Mouse (Mus musculus) intestine, embryonic 15.5 days (tissue): ENCODE results near the gene Hsdl2. TPM values are rescaled to one million over a fixed set of nuclear protein-coding genes. Genes with fewer than 3 reads are reported as not detected.

Source experiments
- ATAC-seq: fragments of 200-750 bp; cut with Nextera tagmentation; 2 replicates; pipeline ENCODE4 v1.8.0; 2017; ENCODE audit warnings: moderate TSS enrichment, moderate library complexity
- H3K27ac ChIP-seq: fragments of 300-500 bp; sonication (generic); 2 replicates; pipeline ENCODE4 v1.5.1; 2015; ENCODE audit warnings: mild to moderate bottlenecking, inconsistent platforms
- H3K27me3 ChIP-seq: fragments of 300-500 bp; sonication (generic); replicated peaks from 2 replicates; pipeline ENCODE4 v1.6.1; 2015; ENCODE audit warnings: inconsistent platforms
- H3K36me3 ChIP-seq: fragments of 300-500 bp; sonication (generic); 2 replicates; pipeline ENCODE4 v1.6.1; 2015; ENCODE audit warnings: inconsistent platforms
- H3K4me1 ChIP-seq: fragments of 300-500 bp; sonication (generic); replicated peaks from 2 replicates; pipeline ENCODE4 v1.6.1; 2015; ENCODE audit warnings: inconsistent platforms
- H3K4me2 ChIP-seq: fragments of 300-500 bp; sonication (generic); replicated peaks from 2 replicates; pipeline ENCODE4 v1.6.1; 2015; ENCODE audit warnings: mild to moderate bottlenecking, inconsistent platforms
- H3K4me3 ChIP-seq: fragments of 300-500 bp; sonication (generic); replicated peaks from 2 replicates; pipeline ENCODE4 v1.5.1; 2015; ENCODE audit warnings: inconsistent platforms
- H3K9ac ChIP-seq: fragments of 300-500 bp; sonication (generic); 2 replicates; pipeline ENCODE4 v1.6.1; 2015; ENCODE audit warnings: inconsistent platforms
- H3K9me3 ChIP-seq: fragments of 300-500 bp; sonication (generic); 2 replicates; pipeline ENCODE4 v1.6.1; 2016; ENCODE audit warnings: inconsistent platforms
- WGBS: fragments of 180-500 bp; shearing (Covaris S2); methylation state at CpG from one replicate; pipeline ENCODE4 v1.1.7; 2015; 5-methylcytosine and 5-hydroxymethylcytosine counted together
- polyA plus RNA-seq: library from polyadenylated mRNA; unstranded; fragments of >200 nt; fragmentation: Nextera tagmentation; extraction: Ambion mirVana; gene quantifications from 2 replicates; pipeline ENCODE4 v1.2.1, GENCODE M21; 2015

The Hsdl2 gene
- polyA plus RNA-seq, 1 experiment from 2014 or later = 20.2 TPM

DNA sequence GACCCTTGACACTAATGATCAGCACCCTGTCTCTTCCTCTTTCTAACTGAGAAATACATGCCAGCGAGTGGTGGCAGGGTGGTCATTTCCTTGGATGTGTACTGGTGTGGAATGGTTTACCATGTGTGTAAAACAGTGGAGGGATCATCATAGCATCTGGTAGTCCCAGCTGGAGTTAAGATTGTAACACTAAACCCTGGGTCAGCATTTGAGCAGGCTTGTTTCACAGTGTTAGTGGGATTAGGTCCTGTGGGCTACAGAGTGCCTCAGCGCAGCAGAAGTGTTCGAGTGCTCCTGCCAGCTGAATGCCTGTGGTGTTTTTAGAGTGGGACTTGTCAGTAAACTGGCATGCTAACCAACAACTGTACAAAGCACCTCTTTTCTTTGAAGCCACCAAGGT is 86.7 kb downstream of the Hsdl2 start:
- WGBS = 82% methylated on average over 3 of the region's 3 CpGs
- Histone ChIP-seq H3K36me3 (no peaks in the 10 kb centered on the region), H3K4me2 (no peak overlapping the region), H3K9ac (no peak overlapping the region), H3K4me3 (no peak overlapping the region), H3K27ac (no peak overlapping the region), H3K27me3 (no peaks in the 10 kb centered on the region), H3K4me1 (no peaks in the 10 kb centered on the region), H3K9me3 (no peaks in the 10 kb centered on the region)
- ATAC-seq = no peak

Other genes with a start within 250 kb of the Hsdl2 start
- gene Susd1, start 142.9 kb upstream of the Hsdl2 start, polyA plus RNA-seq = 10.8 and 11.2 TPM in 2 replicates
- gene Ptbp3, start 32.2 kb upstream of the Hsdl2 start, polyA plus RNA-seq = 57.8 and 66.9 TPM in 2 replicates
- gene E130308A19Rik, start 44.6 kb downstream of the Hsdl2 start, polyA plus RNA-seq = 14.7 and 15.1 TPM in 2 replicates
- gene Inip, start 220.0 kb downstream of the Hsdl2 start, polyA plus RNA-seq = 40.4 and 40.5 TPM in 2 replicates
- gene Snx30, start 224.3 kb downstream of the Hsdl2 start, polyA plus RNA-seq = 4.9 and 6.6 TPM in 2 replicates